Mouse (Mus musculus): ENCODE measurements at regions not wholly inside any gene's neighbourhood (a gene's known extent, or its start where the extent isn't known, plus 50 kb on each side); places are given as distances from the start of the nearest gene placed in this dataset. TPM values are rescaled to one million over a fixed set of nuclear protein-coding genes. Genes with fewer than 3 reads are reported as not detected.
"Not testable (repeated sequence)": the region's sequence is repeated elsewhere in the genome, so short reads cannot be mapped to it uniquely, and the experiment has no call there.

- Histone ChIP-seq H3K36me3 (ENCODE audit: control insufficient read depth, insufficient read depth, low read length) (no peaks in the 10 kb centered on the region), H3K27ac (replicated peaks; ENCODE audit: low read depth, low read length) (no peak overlapping the region), H3K4me1 (ENCODE audit: control insufficient read depth, insufficient read depth, low read length) (no peaks in the 10 kb centered on the region), H3K27me3 (ENCODE audit: control insufficient read depth, insufficient read depth, low read length) (no peaks in the 10 kb centered on the region), H3K9ac (replicated peaks; ENCODE audit: low read length) (no peak overlapping the region), H3K4me2 (ENCODE audit: low read length) (no peak overlapping the region), H3K4me3 (replicated peaks; ENCODE audit: low read depth, low read length) (no peak overlapping the region), H3K9me3 (ENCODE audit: control insufficient read depth, low read length) (no peaks in the 10 kb centered on the region)
- ATAC-seq (ENCODE audit: low FRiP score, low TSS enrichment) (no peak), DNase-seq (no peak)
- WGBS, result 91% methylated on average over 3 of the region's 3 CpGs
These were observed 68.4 kb upstream of the Pou1f1 start for GRCm38 (mm10) chr16:65451885-65452284.

- WGBS, result 31% methylated on average over 1 of the region's 3 CpGs
- not testable (repeated sequence) for H3K4me3 ChIP-seq (replicated peaks; ENCODE audit: low read depth, low read length); H3K9ac ChIP-seq (replicated peaks; ENCODE audit: low read length); H3K27me3 ChIP-seq (ENCODE audit: control insufficient read depth, insufficient read depth, low read length); H3K36me3 ChIP-seq (ENCODE audit: control insufficient read depth, insufficient read depth, low read length); H3K27ac ChIP-seq (replicated peaks; ENCODE audit: low read depth, low read length); H3K9me3 ChIP-seq (ENCODE audit: control insufficient read depth, low read length); ATAC-seq (ENCODE audit: low FRiP score, low TSS enrichment); H3K4me2 ChIP-seq (ENCODE audit: low read length); DNase-seq; H3K4me1 ChIP-seq (ENCODE audit: control insufficient read depth, insufficient read depth, low read length)
These were observed 63.4 kb upstream of the Pou1f1 start for GRCm38 (mm10) chr16:65456948-65457347.

GRCm38 (mm10) chr16:65458234-65458633 is 62.1 kb upstream of the Pou1f1 start:
- no peak overlapping the region for H3K9ac ChIP-seq (replicated peaks; ENCODE audit: low read length)
- H3K4me2 ChIP-seq (ENCODE audit: low read length), result no peak overlapping the region
- H3K27ac ChIP-seq (replicated peaks; ENCODE audit: low read depth, low read length), result no peak overlapping the region
- DNase-seq, result no peak
- no peaks in the 10 kb centered on the region for H3K27me3 ChIP-seq (ENCODE audit: control insufficient read depth, insufficient read depth, low read length)
- no peak overlapping the region for H3K4me3 ChIP-seq (replicated peaks; ENCODE audit: low read depth, low read length)
- H3K36me3 ChIP-seq (ENCODE audit: control insufficient read depth, insufficient read depth, low read length), result no peaks in the 10 kb centered on the region
- H3K4me1 ChIP-seq (ENCODE audit: control insufficient read depth, insufficient read depth, low read length), result no peaks in the 10 kb centered on the region
- ATAC-seq (ENCODE audit: low FRiP score, low TSS enrichment), result no peak
- 98% methylated on average over 3 of the region's 3 CpGs for WGBS
- no peaks in the 10 kb centered on the region for H3K9me3 ChIP-seq (ENCODE audit: control insufficient read depth, low read length)

- ATAC-seq (ENCODE audit: low FRiP score, low TSS enrichment) (no peak), DNase-seq (no peak)
- Histone ChIP-seq H3K4me3 (replicated peaks; ENCODE audit: low read depth, low read length) (no peak overlapping the region), H3K4me2 (ENCODE audit: low read length) (no peak overlapping the region), H3K36me3 (ENCODE audit: control insufficient read depth, insufficient read depth, low read length) (no peaks in the 10 kb centered on the region), H3K27me3 (ENCODE audit: control insufficient read depth, insufficient read depth, low read length) (no peaks in the 10 kb centered on the region), H3K9me3 (ENCODE audit: control insufficient read depth, low read length) (no peaks in the 10 kb centered on the region), H3K27ac (replicated peaks; ENCODE audit: low read depth, low read length) (no peak overlapping the region), H3K9ac (replicated peaks; ENCODE audit: low read length) (no peak overlapping the region), H3K4me1 (ENCODE audit: control insufficient read depth, insufficient read depth, low read length) (no peaks in the 10 kb centered on the region)
- WGBS, result 90% methylated on average over 4 of the region's 4 CpGs
These were observed 50.6 kb upstream of the Pou1f1 start for GRCm38 (mm10) chr16:65469681-65470080.

Small RNA genes lying in the stretch of these regions (microRNA-seq; reads per million reads assigned to microRNA genes)
- not detected for gene Gm23659

Data from midbrain, embryonic 14.5 days (tissue).